Mouse (Mus musculus): ENCODE measurements around the gene Nus1.

Gene Nus1

DNA sequence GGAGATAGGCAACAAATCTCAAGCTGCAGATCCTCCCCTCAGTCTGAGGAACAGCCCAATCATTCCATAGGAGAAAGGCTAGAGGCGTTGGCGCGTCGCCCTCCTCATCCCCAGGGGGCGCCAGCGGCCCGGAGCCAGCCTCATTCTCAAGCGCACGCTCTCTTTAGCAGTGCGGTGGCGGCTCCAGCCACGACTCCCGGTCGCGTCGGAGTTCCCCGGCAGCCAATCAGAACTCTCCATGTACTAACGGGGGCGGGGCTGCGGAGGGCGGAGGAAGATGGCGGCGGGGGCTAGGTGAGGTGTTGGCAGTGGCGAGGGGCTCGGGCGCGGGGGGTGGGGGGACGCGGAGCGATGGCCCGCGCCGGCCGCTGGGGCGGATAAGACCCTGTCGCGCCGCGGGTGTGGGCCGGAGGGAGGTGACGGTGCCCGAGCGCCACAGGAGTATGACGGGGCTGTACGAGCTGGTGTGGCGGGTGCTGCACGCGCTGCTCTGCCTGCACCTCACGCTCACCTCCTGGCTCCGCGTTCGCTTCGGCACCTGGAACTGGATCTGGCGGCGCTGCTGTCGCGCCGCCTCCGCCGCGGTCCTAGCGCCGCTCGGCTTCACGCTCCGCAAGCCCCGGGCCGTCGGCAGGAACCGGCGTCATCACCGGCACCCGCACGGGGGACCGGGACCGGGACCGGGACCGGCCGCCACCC is at the start of gene Nus1:
Nus1 (plus strand) TSS at position 249 of the 699 bp plus-strand sequence.
- peak; percentile 98 for DNase-seq (ENCODE audit: low read depth, low spot score)

DNA sequence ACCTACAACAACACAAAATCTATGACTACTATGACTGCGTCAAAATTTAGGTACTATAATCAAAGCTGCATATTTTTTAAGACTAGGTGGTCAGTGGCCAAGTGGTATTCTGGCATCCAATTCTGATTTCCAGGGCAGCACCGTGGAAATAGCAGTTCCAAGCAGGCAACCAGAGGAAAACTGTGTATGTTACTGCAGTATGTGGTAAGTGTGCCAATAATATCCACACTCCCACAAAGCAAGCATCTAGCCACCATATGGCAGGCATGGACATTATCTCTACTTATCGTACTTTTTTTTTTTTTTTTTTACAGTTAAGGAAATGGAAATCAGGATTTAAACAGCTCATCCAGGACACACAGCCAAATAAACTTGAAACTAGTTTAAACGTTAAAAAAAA is 49.0 kb upstream of the Nus1 start:
- DNase-seq (ENCODE audit: low read depth, low spot score), result no peak

DNA sequence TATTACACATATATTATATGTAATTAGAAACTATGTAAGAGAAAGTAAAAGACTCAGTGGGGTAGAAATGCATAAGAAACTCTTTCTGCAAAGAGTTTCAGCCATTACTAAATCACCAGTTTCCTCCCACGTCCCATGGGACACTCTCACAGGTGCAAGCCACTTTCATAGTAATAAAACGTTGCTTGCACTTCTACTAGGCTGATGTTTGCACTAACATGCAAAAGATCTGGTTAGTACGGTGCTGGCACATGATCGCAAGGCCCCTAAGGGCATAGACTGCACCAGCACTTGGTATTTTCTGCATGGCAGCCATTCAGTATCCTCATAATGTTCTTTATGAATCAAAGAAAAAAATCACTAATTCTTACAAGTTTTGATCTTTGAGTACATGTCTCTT is 43.5 kb upstream of the Nus1 start:
- no peak for DNase-seq (ENCODE audit: low read depth, low spot score)

DNA sequence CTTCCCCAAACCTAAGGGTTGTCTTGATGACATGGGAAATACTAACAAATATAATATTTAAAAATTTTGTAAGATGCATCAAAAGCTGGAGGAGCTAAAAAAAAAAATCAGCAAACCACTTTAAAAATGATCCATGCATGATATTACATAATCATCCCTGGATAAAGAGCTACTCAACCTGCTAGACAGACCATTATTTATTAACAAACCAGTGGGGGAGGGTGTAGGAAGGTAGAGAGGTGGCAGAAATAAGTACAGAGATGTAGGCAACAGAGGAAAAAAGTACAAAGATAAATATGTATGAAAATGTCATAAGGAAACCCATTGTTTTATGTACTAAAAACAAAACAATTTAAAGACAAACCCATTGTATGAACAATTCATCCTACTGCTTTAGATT is 42.7 kb upstream of the Nus1 start:
- no peak for DNase-seq (ENCODE audit: low read depth, low spot score)

DNA sequence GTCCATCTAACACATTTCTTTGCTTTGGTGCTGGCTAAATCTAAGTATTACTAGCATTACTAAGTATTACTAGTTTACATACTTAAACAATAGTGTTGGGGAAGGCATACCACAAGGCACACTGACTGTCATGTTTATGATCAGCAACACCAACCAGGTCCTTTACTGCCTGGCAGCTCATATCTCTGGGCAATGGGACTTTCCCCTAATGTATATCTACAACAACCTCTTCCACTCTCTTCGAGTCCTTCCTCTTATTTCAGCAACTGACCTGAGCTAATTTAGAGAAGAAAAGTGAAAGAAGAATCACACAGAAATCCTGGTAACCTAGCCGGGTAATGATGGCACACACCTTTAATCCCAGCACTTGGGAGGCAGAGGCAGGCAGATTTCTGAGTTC is 40.9 kb upstream of the Nus1 start:
- no peak for DNase-seq (ENCODE audit: low read depth, low spot score)

DNA sequence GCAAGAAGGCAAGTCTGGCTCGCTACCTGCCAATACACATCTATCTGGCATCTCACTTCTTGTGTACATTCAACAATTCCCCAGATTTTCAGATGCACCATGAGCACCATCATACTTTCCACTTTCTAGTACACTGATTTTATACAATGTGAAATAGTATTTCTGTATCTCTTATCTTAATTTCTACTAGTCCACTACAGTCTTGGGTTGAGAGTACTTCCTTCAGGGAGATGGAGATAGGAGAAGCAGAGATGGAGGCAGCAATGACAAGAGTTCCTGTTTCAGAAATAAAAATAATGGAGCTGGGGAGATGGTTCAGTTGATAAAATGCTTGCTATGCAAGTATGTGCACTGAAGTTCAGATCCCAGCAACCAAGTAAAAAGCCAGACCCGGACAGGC is 39.5 kb upstream of the Nus1 start:
- no peak for DNase-seq (ENCODE audit: low read depth, low spot score)

DNA sequence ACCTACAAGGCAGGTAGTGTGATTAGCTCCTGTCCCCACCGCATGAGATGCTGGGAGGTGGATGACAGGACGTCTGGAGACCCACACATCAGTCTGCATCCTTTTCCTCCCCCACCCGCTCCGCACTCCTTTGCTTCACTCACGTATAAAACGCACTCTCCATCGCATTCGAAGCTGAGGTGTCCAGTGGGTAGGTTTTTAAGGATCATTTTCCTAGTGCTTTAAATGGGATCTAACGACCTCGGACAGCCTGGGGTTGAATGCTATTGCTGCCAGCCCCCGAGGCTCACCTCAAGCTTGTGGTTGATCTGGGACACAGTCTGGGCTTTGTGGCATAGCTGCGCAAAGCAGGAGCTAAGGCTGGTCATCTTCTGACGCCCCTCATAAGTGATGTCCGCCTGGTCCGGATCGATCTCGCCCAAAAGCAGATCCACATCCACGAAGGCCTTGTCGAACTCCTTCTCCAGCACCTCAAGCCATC is 36.0 kb upstream of the Nus1 start:
- peak; percentile 47 for DNase-seq (ENCODE audit: low read depth, low spot score)

DNA sequence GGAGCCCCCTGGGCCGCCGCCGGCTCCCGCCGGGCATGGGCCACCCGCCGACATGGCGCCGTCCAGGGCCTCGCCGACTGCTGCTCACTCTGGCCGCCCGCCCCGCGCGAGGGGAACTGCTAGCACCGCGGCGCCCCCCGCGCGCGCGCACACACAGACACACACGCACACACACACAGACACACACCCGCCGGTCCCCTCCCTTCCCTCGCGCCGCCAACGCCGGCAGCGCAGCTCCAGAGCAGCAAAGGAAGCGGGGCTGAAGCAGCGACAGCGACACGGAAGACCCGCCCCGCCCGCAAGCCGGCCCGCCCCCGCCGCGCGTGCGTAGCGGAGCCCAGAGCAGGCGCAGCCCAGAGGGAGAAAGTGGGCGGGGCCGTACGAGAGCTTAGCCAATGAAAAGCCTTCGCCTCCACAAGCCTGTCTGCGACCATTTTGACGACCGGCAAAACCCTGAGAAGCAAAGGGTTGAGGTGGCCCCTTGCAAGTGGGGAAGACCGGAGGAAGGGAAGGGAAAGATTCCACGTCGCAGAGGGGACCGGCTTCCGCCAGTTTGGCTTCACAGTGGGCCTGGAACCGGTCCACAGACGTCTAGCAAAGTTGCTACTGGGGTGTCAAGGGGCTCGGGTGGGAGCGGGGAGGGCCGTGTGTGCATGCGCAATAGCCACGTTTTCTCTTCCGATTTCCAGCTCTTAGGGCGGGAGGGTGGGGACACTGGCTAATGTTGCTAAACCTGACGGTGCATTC is 35.3 kb upstream of the Nus1 start, which contains the start of gene Gopc:
Gopc (minus strand) TSS at position 280 of the 747 bp plus-strand sequence.
- peak; percentile 98 for DNase-seq (ENCODE audit: low read depth, low spot score)

DNA sequence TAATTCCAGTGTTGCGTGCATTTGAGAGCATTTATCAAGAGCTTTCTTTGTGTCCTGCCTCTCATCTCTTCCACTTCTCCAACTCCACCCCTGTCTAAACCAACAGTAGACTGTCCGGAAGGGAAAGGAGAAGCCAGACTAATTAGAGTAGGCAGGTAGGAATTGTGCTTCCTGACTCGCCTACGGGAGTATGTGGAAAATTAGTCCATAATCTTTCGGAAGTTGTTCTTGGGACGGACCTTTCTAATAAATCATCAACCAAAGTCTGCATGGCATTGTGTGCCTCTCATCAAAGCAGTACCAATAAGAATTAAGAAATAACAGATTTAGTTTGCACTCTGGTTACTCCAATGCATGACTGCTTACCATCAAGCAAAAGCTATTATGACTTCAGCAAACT is 34.3 kb upstream of the Nus1 start:
- no peak for DNase-seq (ENCODE audit: low read depth, low spot score)

DNA sequence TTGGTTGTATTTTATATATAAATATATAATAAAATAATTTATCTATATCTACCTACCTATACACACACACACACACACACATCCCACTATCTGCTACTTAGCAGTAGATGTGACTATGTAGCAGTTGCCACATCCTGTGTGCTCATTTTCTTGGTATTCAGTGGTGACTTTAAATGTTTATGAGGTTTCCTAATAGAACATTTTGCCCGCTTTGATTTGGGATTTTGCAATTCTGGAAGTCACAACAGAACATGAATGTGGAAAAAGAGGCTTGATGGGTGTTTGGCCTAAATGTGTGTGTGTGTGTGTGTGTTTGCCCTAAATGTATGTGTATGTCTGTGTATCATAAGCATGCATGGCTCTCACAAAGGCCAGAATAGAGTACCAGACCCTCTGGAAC is 33.8 kb upstream of the Nus1 start:
- DNase-seq (ENCODE audit: low read depth, low spot score), result no peak

DNA sequence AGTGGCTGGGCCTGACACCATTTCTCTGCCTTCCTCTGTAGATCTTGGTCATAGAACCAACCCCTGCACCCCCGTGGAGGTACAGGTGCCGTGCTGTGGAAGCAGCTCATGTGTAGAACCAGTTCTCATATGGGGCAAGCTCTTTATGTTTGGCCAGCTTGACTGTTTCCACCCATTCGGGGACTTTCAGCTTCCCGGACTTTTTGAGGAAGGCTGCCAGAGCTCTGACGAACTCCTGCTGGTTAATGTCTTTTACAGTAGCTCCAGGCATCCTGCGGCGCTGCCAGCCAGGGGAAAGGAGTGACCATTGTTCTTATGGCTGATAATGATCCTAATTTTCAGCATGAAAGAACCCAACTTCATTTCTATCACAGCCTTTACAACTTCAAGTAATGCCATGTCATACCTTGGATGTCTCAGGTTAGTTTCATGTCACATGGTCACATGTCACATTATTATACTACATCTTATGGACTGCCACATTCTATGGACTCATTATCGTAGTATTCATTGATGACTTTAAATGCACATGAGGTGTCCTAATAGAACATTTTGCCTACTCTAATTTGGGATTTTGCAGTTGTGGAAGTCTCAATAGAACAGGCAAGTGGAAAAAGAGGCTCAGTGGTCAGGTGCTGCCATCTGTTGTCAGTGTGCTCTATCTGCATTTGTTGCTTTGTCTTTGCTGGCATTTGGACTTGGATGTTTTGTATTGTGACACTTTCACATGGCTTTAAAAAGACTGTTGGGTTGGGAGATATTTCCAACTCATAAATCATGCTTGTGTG is 32.3 kb upstream of the Nus1 start:
- DNase-seq (ENCODE audit: low read depth, low spot score), result peak; percentile 53

DNA sequence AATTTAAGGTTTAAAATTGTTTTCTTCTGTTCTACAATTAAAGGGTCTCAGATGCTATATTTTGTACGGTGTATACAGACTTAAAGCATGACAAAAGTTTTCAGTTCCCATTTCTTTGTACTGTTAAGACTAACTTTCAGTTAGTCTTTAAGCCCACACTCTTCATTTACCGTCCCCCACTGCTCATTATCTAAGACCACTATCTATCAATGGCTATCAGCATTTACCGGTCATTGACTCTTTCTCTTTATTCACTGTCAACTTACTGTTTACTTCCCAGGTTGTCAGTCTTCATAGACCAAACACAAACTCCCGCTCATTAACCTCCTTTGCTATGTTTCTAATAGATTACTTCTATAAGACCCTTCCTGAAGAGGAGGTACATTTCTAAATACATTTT is 30.2 kb upstream of the Nus1 start:
- DNase-seq (ENCODE audit: low read depth, low spot score), result no peak

DNA sequence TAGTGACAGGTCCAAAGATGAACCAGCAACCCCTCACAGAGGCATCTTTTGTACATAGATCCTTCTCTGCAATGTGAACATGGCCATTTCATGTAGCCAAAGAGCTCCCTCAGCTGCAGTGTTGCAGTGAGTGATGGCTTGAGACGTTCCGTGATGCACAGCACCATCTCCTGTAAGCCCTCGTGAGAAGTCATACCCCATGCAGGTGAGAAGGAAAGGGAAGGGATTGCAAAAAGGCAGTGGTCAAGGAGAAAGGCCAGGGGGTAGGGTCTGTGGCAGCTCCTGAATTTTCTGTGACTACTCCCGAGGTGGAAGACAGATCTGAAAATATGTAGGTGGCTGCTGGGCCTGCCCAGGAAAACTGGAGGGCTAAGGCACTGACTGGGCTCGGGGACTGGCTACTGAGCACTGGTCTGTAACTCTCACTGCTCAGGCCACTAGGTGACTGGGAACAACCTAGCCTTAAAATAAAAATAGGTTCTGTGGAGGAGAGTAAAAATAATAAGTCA is 28.4 kb upstream of the Nus1 start, which contains the start of gene Nepn:
Nepn (plus strand) TSS at position 51 of the 509 bp plus-strand sequence.
- no peak for DNase-seq (ENCODE audit: low read depth, low spot score)

DNA sequence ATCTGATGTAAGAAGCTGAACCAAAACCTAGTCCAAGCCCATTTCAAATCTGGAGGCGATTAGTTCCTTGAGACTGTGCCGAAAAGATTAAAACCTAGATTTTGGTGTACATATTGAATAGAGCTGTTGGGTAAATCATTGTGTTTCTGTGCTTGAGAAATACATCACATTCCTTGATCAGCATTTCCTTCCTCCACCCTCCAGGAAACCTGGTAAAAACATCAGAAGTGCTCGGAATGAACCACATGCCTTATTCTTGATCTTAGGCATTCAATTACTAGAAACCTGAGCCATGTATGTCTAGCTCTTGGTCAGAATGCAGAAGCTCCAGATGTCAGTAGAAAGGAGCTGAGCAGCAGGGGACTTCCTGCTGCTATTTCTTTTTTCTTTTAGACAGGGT is 27.9 kb upstream of the Nus1 start:
- DNase-seq (ENCODE audit: low read depth, low spot score), result no peak

DNA sequence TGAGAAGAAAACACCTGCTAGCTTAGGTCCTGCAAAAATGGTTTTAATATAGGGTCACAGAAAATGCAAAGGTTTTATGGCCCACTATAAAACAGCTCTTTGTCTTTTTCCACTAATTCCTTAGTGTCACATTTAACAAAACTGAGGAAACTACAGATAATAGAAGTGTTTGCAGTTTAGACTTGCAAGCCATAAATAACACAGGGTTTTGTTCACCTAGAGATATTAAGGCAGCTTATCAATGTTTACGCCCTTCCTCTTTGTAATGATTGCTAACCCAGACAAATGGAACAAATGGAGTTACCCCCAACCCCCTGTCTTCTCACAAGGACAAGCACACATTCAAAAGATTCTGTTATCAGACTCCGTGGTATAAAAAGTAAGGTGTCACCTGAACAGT is 26.1 kb upstream of the Nus1 start:
- DNase-seq (ENCODE audit: low read depth, low spot score), result no peak

DNA sequence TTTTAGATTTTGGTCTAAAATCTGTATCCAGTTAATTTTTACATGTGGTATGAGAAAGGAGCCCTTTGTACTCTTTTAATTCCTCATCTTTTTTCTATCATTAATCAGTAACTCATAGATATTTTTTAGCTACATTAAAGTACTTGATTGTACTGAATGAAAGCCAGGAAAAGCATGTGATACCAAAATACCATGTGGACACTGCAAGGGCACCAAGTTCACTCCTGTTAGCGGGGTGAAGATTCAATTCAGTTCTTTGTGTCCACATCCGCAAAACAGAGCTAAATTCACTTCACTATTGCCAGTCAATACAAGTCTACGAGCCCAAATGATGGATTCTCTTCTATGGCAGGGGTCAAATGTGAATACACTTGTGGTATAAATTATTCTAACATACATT is 20.7 kb upstream of the Nus1 start:
- DNase-seq (ENCODE audit: low read depth, low spot score), result no peak

DNA sequence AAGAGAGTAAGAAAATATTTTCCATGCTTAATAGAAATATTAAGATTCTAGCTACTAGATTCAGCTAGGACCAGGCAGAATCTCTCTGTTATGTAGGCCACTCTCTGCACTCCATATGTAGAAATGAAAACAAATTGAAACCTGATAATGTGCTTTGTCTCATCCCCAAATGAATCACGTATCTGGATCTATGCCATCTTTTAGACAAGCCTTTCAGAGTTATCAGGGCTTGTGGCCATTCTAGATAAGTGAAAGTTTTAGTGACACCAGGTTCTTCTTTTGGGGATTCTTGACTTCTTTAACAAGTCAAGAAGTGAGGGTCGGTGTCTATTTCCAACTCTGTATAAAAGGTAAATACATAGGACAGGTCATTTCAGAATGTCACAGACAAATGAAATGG is 18.6 kb upstream of the Nus1 start:
- DNase-seq (ENCODE audit: low read depth, low spot score), result no peak

DNA sequence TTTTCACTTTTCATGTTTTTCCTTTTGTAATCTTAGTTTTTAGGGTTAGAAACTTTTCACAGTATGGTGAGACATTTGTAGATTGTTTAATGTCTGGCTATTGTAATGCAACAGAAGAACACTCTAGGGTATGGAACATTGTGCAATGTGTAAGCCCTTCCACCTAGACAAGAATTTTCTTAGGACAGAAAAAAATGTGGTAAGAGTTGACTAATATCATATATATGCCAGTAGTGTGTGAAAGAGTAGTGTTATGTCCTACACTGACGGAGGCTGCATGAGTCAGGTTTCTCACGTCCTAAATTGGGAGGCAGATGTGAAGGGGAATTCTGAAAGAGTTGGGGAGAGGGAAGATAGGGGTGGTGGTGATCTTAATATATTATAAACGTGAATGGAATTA is 17.6 kb upstream of the Nus1 start:
- no peak for DNase-seq (ENCODE audit: low read depth, low spot score)

DNA sequence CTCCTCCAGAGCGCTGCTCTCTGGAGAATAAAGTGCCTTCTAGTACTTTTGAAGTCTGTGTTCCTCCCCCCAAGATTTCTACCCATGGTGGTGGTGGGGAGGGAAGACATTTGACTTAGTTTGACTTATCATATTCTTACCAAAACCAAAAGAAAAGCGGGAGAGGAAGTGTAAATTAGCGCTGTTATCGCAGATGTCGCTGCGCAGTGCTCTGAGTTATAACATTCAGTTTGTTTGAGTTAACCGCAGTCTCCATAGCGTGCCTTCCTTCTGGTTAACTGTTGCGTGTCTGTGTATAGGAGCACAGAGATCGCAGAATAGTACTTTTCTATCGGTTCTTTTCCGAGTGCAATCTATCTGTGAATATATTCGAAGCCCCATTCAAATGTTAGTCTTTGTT is 12.2 kb upstream of the Nus1 start:
- no peak for DNase-seq (ENCODE audit: low read depth, low spot score)

DNA sequence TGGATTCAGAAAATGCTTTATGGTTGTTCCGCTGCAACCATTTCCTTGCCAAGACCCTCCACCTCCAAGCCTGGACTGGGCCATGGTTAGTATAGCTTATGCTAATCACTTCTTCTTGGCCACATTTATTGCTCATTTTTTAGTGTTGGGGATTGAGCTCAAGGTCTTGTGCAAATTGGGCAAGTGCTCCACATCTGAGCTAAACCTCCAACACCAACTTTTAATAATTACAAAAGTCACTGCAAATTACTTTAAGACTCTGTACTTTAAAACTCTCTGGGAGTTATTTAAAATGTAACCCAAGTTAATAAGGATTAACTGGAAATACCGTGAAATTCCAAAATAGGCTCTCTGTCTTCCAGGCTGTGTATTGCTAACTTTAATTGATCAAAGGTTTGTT is 9.8 kb upstream of the Nus1 start:
- no peak for DNase-seq (ENCODE audit: low read depth, low spot score)

DNA sequence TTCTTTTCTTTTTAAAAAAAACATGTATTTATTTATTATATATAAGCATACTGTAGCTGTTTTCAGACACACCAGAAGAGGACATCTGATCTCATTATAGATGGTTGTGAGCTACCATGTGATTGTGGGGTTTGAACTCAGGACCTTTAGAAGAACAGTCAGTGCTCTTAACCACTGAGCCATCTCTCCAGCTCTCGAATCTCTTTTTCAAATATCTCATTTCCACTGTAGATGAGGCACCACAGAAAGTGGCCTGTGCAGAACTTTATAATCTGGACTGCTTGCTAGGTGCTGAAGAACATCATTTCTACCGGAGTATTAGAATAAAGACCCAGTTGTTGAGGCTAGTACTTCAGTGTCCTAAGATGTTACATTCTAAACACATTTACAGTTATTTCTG is 2.3 kb upstream of the Nus1 start:
- no peak for DNase-seq (ENCODE audit: low read depth, low spot score)

DNA sequence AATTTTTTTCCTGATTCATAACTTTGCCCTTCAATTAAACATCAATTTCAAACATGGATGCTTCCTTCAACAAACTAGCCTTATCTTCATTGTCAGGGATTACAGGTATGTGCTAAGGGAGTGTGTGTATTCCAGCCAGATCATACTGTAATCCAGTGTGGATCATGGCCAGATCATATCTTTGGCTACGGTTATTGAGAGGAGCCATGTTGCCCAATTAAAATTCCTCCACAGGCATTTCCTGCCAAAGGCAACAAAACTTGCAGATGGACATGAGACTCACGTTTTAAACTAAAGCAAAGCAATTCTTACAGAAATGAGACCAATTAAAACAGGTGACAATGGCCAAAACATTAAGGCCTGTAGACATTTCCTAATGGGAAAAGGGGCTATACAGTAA is 889 bp upstream of the Nus1 start:
- DNase-seq (ENCODE audit: low read depth, low spot score), result no peak
